Mouse (Mus musculus) layer of hippocampus, postnatal 25 days (tissue): ENCODE data around the gene Slc2a4. TPM values are rescaled to one million over a fixed set of nuclear protein-coding genes. Genes with fewer than 3 reads are reported as not detected.
"Not testable (repeated sequence)": the region's sequence is repeated elsewhere in the genome, so short reads cannot be mapped to it uniquely, and the experiment has no call there.

Experiments used
- DNase-seq, 2 experiments: peaks; one replicate each; pipeline ENCODE4 v3.0.0; 2022; ENCODE audit warnings: mixed read lengths in 2 of 2, low spot score in 1 of 2; ENCODE audit errors: extremely low spot score in 1 of 2
- total RNA-seq, 2 experiments: library from RNA; stranded (reverse); gene quantifications; 2 replicates each; pipeline ENCODE4 v1.2.3; 2021

Slc2a4 gene
- total RNA-seq, 2 experiments from 2014 or later: 2.2 to 4.0 TPM

GRCm38 (mm10) chr11:69922012-69922756 lies 25.8 kb downstream of the Slc2a4 start:
- no peak for DNase-seq

GRCm38 (mm10) chr11:69921114-69922011 lies 26.6 kb downstream of the Slc2a4 start, which contains the start of gene Eif5a:
Gene Eif5a (minus strand): TSS chr11:69921958.
- peak; percentile 99 to 100 for DNase-seq

DNA sequence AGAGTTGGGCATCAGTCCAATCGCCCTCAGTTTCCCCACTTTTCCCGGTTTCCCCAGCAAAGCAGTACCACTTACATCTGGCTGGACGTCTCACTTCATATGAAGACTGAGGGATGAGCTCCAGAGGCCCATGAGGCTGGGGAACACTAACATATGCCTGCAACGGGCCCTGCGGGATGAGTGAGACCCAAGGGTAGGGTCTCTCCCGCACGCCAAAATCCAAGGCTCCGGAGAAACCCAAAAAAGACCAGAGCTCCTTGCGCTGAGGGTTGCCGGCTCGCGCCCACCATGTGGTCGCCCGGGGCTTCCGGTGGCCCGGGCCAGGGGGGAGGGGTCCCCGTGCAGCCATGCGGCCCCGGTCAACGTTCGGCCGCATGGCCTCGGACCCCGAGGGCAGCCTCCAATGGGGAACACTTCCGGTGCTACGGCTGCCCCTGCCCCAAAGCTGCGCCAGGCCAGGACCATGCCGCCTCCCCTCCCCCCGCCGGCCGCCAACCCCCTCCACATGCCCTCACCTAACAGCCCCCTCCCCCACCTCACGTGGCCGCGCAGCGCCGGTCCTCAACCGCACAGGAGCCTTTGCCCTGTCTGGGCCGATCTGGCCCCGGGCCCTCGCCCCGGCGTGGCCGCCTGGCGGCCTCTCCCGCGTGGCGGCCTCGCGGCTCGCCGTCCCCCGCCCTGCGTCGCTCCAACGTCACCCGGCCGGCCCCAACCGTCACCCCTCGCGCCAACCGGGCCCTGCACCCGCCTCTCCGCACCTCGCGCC lies 27.5 kb downstream of the Slc2a4 start:
- DNase-seq: peak in 1 of 2 experiments; percentile 29

DNA sequence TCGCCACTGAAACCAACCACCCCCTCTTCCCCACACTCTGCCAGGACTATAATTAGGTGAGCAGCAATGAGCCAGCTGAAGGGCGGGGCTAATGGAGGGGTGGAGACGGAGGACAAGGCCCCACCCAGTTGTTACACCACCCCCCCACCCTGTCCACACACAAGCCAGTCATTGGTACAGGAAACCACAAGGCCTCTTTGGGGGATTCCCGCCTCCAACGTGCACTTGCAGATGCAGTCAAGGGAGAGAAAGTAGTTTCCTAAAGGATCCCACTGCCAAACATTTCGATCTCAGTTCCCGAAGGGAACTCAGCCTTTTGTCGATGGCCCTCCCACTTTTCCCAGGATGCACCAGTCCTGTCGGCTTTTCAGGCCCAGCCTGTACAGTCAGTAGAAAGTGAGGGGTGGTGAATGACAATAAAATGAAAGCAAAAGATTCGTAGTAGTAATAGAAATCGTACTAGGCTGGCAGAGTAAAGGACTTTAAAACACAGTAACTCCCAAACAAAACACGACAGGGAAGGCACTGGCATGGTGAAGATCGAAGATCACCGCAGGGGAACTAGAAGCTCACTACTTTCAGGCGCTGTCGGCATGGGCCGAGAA lies 28.2 kb downstream of the Slc2a4 start:
- DNase-seq: peak in 1 of 2 experiments; percentile 22

DNA sequence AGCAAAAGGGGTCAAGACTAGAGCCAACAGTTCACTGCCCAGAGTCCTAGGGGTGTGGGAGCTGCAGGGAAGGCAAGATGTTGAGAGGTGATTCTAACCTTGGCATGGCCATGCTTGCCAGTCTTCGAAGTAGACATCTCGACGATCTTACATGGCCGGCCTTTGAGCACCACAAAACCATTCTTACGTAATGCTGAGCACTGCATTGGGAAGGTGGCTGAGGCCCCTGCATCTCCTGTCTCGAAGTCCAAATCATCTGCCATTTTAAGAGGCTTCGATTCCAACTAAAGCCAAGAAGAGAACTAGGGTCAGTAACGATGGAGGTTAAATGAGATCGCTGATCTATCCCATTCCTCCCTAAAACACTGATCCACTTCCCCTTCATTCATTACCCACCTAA lies 28.9 kb downstream of the Slc2a4 start:
- no peak for DNase-seq

DNA sequence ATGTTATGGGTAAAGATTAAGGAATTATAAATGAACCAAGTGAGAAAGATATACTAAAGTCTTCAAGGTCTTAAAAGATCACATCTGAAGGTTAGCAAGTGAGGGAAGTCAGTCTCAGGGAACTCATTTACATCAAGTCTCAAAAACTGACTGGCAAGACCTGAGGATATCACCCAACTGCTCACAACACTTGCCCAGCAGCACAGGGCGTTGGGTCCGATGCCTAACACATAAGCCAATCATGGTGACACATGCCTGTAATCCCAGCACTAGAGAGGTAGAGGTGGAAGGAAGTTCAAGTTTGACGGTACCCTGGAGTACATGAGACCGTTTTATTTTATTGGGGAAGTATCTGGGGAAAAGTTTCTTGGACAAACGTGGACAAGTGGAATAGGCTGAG lies 29.9 kb downstream of the Slc2a4 start:
- no peak for DNase-seq

DNA sequence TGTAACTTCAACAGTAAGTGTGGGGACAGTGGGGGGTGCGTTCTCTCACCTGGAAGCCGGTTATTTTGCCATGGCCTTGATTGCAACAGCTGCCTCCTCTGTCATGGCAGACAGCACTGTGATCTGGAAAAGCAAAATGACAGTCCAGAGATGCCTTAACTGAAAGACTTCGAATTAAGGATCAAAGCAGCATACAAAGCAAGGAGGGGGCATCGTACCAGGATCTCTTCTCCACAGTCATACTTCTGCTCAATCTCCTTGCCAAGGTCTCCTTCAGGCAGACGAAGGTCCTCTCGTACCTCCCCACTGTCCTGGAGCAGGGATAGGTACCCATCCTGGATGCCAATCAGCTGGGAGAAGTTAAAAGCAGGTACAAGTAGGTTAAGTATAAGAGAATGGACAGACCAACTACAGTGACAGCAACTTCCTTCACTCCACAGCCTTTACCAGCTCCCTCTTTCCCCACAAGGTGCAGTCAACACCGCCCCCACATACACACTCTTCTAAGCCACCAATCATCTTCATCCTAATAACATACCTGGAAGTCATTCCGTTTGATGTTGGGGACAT lies 30.5 kb downstream of the Slc2a4 start:
- DNase-seq: no peak

- DNase-seq: not testable (repeated sequence)
Observed at GRCm38 (mm10) chr11:69916652-69917378, 31.2 kb downstream of the Slc2a4 start.

DNA sequence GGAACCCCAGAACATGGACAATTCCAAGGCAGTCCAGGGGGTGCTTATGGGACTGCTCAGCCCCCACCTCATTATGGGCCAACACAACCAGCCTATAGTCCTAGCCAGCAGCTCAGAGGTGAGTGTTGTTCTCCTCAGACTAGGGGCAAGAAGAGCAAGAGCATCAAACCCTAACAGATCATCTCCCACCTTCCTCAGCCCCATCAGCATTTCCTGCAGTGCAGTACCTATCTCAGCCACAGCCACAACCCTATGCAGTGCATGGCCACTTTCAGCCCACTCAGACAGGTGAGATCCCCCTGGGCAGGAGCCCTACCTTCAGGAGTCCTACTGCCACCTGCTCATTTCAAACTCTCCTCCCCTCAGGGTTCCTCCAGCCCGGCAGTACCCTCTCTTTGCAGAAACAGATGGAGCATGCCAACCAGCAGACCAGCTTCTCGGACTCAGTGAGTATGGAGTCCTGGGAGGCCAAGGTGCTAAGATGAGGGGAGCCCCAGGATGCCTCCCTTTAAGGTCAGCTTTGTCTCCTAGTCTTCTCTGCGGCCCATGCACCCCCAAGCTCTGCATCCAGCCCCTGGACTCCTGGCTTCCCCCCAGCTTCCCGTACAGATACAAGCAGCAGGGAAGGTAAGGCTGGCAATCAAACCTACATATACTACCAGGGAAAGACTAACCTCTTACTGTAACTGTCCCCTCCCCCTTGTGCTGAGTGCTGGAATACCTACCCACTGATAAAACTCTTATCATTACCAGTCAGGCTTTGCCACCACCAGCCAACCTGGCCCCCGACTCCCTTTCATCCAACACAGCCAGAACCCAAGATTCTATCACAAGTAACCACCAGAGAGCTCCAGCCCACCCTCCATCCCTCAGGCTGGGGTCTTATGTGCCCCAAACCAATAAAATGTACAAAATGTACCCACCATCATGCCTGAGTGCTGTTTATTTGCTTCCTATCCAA lies 32.0 kb downstream of the Slc2a4 start:
- no peak for DNase-seq

- DNase-seq: no peak
Observed at GRCm38 (mm10) chr11:69914917-69915430, 33.0 kb downstream of the Slc2a4 start.

- DNase-seq: no peak
Observed at GRCm38 (mm10) chr11:69914372-69914764, 33.6 kb downstream of the Slc2a4 start.

GRCm38 (mm10) chr11:69913554-69914371 lies 34.2 kb downstream of the Slc2a4 start, which contains the start of gene Gps2:
Gene Gps2 (plus strand): TSS chr11:69913888.
- peak; percentile 87 to 93 for DNase-seq

GRCm38 (mm10) chr11:69912716-69913530 lies 35.1 kb downstream of the Slc2a4 start:
- DNase-seq: no peak

GRCm38 (mm10) chr11:69911701-69912100 lies 36.3 kb downstream of the Slc2a4 start:
- DNase-seq: no peak

DNA sequence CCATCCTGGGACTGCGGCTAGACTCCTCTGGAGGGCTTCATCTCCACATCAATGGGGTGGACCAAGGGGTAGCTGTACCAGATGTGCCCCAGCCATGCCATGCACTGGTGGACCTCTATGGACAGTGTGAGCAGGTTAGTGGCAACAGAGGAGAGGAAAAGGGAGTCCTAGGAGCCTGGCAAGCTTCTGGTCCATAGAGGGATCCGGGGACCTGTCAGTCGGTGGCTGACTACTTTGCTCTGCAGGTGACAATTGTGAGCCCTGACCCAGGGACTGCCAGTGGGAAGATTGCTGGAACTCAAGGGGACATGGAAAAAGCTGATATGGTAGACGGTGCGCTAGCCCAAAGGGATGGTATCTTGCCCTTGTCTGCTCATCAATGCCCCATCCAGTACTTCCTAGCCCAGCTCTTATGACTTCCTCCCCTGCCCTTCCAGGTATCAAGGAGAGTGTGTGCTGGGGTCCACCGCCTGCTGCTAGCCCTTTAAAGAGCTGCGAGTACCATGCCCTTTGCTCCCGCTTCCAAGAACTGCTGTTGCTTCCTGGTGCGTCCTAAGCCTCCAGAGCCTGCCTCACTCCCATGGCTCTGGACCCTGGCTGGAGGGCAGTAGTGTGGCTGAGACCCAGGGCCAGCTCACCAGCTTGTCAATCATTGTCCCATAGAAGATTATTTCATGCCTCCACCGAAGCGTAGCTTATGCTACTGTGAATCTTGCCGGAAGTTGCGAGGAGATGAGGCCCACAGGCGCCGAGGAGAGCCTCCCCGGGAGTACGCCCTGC lies 37.0 kb downstream of the Slc2a4 start:
- DNase-seq: no peak
